Mouse (Mus musculus): ENCODE measurements around the gene Btg2. TPM values are rescaled to one million over a fixed set of nuclear protein-coding genes. Genes with fewer than 3 reads are reported as not detected.

Btg2 gene
- polyA plus RNA-seq (2015; fragmentation: Nextera tagmentation; extraction: Ambion mirVana): 30.0 and 32.6 TPM in 2 replicates

DNA sequence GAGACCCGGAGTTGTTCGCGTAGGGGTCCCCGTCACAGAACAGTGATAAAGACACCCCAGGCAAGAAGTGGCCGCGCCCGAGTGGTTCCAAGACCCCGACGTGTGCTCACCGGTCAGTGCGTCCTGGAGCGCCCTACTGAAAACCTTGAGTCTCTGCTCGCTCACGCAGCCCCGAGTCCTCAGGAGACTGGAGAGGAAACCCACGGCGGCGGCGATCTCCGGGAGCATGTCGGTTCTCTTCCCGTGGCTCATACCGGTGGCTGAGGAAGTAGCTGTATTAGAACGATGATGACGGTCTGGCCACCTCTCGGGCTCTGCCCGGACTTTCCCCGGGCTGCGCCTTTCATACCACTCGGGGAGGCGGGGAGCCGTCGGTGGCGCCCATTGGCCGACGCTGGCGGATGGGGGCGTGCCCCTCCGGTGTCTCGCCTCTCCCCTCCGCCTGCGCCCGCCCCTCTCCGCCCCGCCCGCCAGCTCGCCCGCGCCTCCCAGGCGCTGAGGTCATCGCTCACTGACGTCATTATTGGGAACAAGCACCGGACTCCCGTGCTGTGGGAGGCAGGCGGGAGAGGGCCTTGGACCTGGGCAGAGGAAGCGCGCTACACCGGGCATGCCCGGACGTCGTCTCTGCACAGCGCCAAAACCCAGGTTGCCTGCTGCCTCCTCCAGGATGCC, at the start of gene Btg2:
TSS of gene Btg2 (minus strand) at position 319 of the 675 bp plus-strand sequence.
- Histone ChIP-seq H3K9me3 (ENCODE audit: control insufficient read depth) (no peaks in the 10 kb centered on the region), H3K36me3 (ENCODE audit: control insufficient read depth, insufficient read depth) (peaks cover 25% of the 10 kb centered on the region), H3K4me2 (replicated peaks; ENCODE audit: low read depth) (peak within 1 kb of the TSS; percentile 77), H3K9ac (ENCODE audit: low read depth, low read length) (peak within 1 kb of the TSS; percentile 91), H3K27ac (ENCODE audit: low read depth, low read length) (peak within 1 kb of the TSS; percentile 70), H3K27me3 (replicated peaks; ENCODE audit: control insufficient read depth, insufficient read depth, low read length) (no peaks in the 10 kb centered on the region), H3K4me1 (replicated peaks; ENCODE audit: control insufficient read depth, insufficient read depth, low read length) (0 out of 2 replicates have a peak, but pooled peaks cover 3% of the 10 kb centered on the region), H3K4me3 (ENCODE audit: low read depth, low read length) (peak within 1 kb of the TSS; percentile 82)
- peak; percentile 97 for ATAC-seq
- under 1% methylated on average over 62 of the region's 62 CpGs for WGBS
- peak; percentile 19; the same call in 1 of the 2 replicates for TF ChIP-seq CTCF (IDR thresholded peaks at IDR 0.05; ENCODE audit: low read depth)

DNA sequence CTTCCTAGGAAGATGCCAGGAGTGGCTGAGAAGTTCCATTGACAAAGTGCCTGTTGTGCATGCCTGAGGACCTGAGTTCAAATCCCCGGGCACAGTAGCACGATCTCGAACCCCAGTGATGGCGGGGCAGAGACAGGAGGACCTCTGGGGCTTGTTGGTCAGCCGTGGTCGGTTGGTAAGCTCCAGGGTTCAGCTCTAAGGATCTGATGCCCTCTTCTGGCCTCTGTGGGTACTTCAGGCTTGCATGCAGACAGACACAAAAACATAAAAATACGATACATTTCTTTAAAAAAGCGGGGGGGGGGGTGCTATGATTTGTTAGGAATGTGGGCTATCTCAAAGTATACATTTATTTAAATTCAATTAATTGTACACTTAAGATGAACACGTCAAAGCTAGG, 43.3 kb upstream of the Btg2 start:
- TF ChIP-seq CTCF (IDR thresholded peaks at IDR 0.05; ENCODE audit: low read depth): peak; percentile 71
- H3K9ac ChIP-seq (ENCODE audit: low read depth, low read length): no peak overlapping the region
- no peak overlapping the region for H3K4me3 ChIP-seq (ENCODE audit: low read depth, low read length)
- no peaks in the 10 kb centered on the region for H3K9me3 ChIP-seq (ENCODE audit: control insufficient read depth)
- no peak for ATAC-seq
- no peak overlapping the region for H3K27ac ChIP-seq (ENCODE audit: low read depth, low read length)
- no peaks in the 10 kb centered on the region for H3K4me1 ChIP-seq (replicated peaks; ENCODE audit: control insufficient read depth, insufficient read depth, low read length)
- no peaks in the 10 kb centered on the region; the same call in 1 of the 2 replicates for H3K27me3 ChIP-seq (replicated peaks; ENCODE audit: control insufficient read depth, insufficient read depth, low read length)
- 63% methylated on average over 9 of the region's 9 CpGs for WGBS
- no peak overlapping the region for H3K4me2 ChIP-seq (replicated peaks; ENCODE audit: low read depth)
- no peaks in the 10 kb centered on the region for H3K36me3 ChIP-seq (ENCODE audit: control insufficient read depth, insufficient read depth)

DNA sequence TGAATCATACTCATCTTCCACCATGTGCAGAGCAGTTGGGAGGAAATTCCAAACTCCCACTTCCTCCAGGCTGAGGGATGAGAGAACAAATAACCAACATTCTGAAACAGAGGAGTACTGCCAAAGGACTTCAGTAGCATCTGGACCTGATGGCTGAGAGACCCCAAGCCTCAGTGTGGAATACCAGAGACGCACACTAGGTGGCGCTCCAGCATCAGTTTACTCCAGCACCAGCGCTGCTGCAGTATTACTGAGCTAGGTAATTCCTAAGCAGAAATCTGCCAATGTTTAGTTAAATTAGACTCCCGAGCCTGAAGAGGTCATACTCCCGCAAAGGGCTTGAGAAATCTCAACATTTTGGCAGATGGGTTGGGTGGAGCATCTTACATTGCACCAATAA, 41.3 kb upstream of the Btg2 start:
- Histone ChIP-seq H3K4me2 (replicated peaks; ENCODE audit: low read depth) (no peak overlapping the region), H3K27me3 (replicated peaks; ENCODE audit: control insufficient read depth, insufficient read depth, low read length) (no peaks in the 10 kb centered on the region; the same call in 1 of the 2 replicates), H3K9ac (ENCODE audit: low read depth, low read length) (no peak overlapping the region), H3K9me3 (ENCODE audit: control insufficient read depth) (no peaks in the 10 kb centered on the region), H3K36me3 (ENCODE audit: control insufficient read depth, insufficient read depth) (no peaks in the 10 kb centered on the region), H3K27ac (ENCODE audit: low read depth, low read length) (no peak overlapping the region), H3K4me3 (ENCODE audit: low read depth, low read length) (no peak overlapping the region), H3K4me1 (replicated peaks; ENCODE audit: control insufficient read depth, insufficient read depth, low read length) (no peaks in the 10 kb centered on the region)
- no peak for ATAC-seq
- WGBS: 3% methylated on average over 5 of the region's 5 CpGs
- peak; percentile 91 for TF ChIP-seq CTCF (IDR thresholded peaks at IDR 0.05; ENCODE audit: low read depth)

DNA sequence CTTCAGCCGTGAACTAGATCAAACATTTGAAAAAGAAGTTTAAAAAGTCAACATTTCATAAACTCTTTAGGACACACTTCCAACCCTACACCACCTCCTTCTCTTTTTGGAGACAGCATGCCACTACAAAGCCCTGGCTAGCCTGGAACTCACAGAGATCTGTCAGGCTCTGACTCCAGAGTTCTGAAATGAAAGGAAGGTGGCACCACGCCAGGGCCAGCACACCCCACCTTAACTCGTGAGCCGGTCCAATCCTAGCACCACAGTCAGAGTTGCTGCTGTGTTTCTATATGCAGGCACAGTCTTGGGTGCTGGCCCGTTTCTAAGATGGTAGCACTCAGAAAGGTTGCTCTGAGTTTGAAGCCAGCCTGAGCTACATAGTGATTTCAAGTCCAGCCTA, 38.2 kb upstream of the Btg2 start:
- ATAC-seq: no peak
- Histone ChIP-seq H3K27ac (ENCODE audit: low read depth, low read length) (no peak overlapping the region), H3K4me2 (replicated peaks; ENCODE audit: low read depth) (no peak overlapping the region), H3K9me3 (ENCODE audit: control insufficient read depth) (no peaks in the 10 kb centered on the region), H3K4me1 (replicated peaks; ENCODE audit: control insufficient read depth, insufficient read depth, low read length) (no peaks in the 10 kb centered on the region), H3K36me3 (ENCODE audit: control insufficient read depth, insufficient read depth) (no peaks in the 10 kb centered on the region), H3K9ac (ENCODE audit: low read depth, low read length) (no peak overlapping the region), H3K4me3 (ENCODE audit: low read depth, low read length) (no peak overlapping the region), H3K27me3 (replicated peaks; ENCODE audit: control insufficient read depth, insufficient read depth, low read length) (no peaks in the 10 kb centered on the region; the same call in 1 of the 2 replicates)
- 71% methylated on average over 5 of the region's 5 CpGs for WGBS
- no peak for TF ChIP-seq CTCF (IDR thresholded peaks at IDR 0.05; ENCODE audit: low read depth)

DNA sequence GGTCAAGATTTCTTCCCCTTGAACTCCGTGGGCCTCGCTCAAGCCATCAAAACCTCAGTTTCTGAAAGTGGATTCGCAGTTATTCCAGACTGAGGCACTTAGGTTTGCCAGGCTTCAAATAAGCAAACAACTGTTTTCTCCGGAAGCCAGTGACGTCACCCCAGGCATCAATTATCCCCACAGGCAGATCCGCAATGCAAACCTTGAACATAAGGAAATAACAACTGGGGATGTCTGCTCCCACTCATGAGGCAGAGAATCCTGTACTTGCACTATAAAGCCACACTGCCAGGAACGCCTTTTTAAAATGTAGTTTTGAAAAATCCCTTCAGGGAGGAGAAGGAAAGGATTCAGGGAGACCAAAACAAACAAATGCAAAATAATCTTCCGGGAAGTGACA, 36.5 kb upstream of the Btg2 start:
- H3K9me3 ChIP-seq (ENCODE audit: control insufficient read depth): no peaks in the 10 kb centered on the region
- H3K4me2 ChIP-seq (replicated peaks; ENCODE audit: low read depth): no peak overlapping the region
- no peaks in the 10 kb centered on the region; the same call in 1 of the 2 replicates for H3K27me3 ChIP-seq (replicated peaks; ENCODE audit: control insufficient read depth, insufficient read depth, low read length)
- no peak overlapping the region for H3K27ac ChIP-seq (ENCODE audit: low read depth, low read length)
- no peak for ATAC-seq
- TF ChIP-seq CTCF (IDR thresholded peaks at IDR 0.05; ENCODE audit: low read depth): no peak
- no peak overlapping the region for H3K9ac ChIP-seq (ENCODE audit: low read depth, low read length)
- H3K4me1 ChIP-seq (replicated peaks; ENCODE audit: control insufficient read depth, insufficient read depth, low read length): no peaks in the 10 kb centered on the region
- 58% methylated on average over 8 of the region's 8 CpGs for WGBS
- H3K36me3 ChIP-seq (ENCODE audit: control insufficient read depth, insufficient read depth): no peaks in the 10 kb centered on the region
- no peak overlapping the region for H3K4me3 ChIP-seq (ENCODE audit: low read depth, low read length)

DNA sequence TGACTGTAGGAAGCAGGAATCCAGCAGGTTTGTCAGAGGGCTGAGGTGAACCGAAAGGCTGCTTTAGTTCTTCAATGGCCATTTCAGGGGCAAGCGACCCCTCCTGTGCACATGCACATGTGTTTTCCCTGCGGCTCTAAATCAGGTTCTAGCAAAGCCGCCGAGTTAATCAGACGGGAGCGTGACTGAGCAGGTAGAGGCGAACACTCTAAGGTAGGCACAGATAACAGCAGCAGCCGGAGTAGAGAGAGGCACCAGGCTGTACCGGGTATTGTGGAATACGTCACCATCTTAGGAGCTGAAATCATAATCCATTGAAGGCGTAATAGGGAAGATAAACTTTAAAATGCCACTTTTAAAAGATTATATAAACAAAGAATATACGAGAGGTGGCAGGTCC, 35.8 kb upstream of the Btg2 start:
- Histone ChIP-seq H3K9me3 (ENCODE audit: control insufficient read depth) (no peaks in the 10 kb centered on the region), H3K4me2 (replicated peaks; ENCODE audit: low read depth) (no peak overlapping the region), H3K4me3 (ENCODE audit: low read depth, low read length) (no peak overlapping the region), H3K36me3 (ENCODE audit: control insufficient read depth, insufficient read depth) (no peaks in the 10 kb centered on the region), H3K27me3 (replicated peaks; ENCODE audit: control insufficient read depth, insufficient read depth, low read length) (no peaks in the 10 kb centered on the region), H3K9ac (ENCODE audit: low read depth, low read length) (no peak overlapping the region), H3K27ac (ENCODE audit: low read depth, low read length) (no peak overlapping the region), H3K4me1 (replicated peaks; ENCODE audit: control insufficient read depth, insufficient read depth, low read length) (no peaks in the 10 kb centered on the region)
- WGBS: 69% methylated on average over 13 of the region's 13 CpGs
- TF ChIP-seq CTCF (IDR thresholded peaks at IDR 0.05; ENCODE audit: low read depth): no peak
- ATAC-seq: no peak
